Mouse (Mus musculus) macrophage (primary cell): Measurements from ENCODE around the gene Ehbp1. TPM values are rescaled to one million over a fixed set of nuclear protein-coding genes. Genes with fewer than 3 reads are reported as not detected.

Experiments
- H3K27ac ChIP-seq: fragments of 350-480 bp; formaldehyde crosslinking; 2 replicates; pipeline ENCODE4 v1.9.0; 2021
- H3K36me3 ChIP-seq: fragments of 350-480 bp; formaldehyde crosslinking; 2 replicates; pipeline ENCODE4 v1.9.0; 2021; ENCODE audit errors: inconsistent target
- H3K4me3 ChIP-seq: fragments of 350-480 bp; formaldehyde crosslinking; 2 replicates; pipeline ENCODE4 v1.9.0; 2021; ENCODE audit errors: inconsistent target
- H3K79me2 ChIP-seq: fragments of 350-480 bp; formaldehyde crosslinking; 2 replicates; pipeline ENCODE4 v1.9.0; 2021; ENCODE audit errors: inconsistent target
- WGBS: methylation state at CpG from one replicate; pipeline ENCODE4 v1.1.7; 2026; ENCODE audit warnings: inconsistent platforms; ENCODE audit not compliant: missing documents; 5-methylcytosine and 5-hydroxymethylcytosine counted together
- polyA plus RNA-seq: library from polyadenylated mRNA; stranded (reverse); fragments of 250-400 nt; gene quantifications from 3 replicates; pipeline ENCODE4 v1.2.4, GENCODE M21; 2018; ENCODE audit warnings: inconsistent platforms
- total RNA-seq, 78 experiments: library from RNA; depleted of rRNA; stranded (reverse); fragments of 250-400 nt; gene quantifications; 1 replicate in 9 of 78; 2 replicates in 24 of 78; 3 replicates in 43 of 78; 4 replicates in 2 of 78; pipeline ENCODE4 v1.2.4; 2018; ENCODE audit warnings: inconsistent platforms in 56 of 78

Gene Ehbp1
- total RNA-seq (2018; cell fraction: chromatin; rRNA removed) = 10 to 100 TPM in 25 of 26 experiments, 1 to 10 TPM in 1; 7.7 to 66.6 (median 30.1) TPM
- total RNA-seq (2018; cell fraction: cytosol; rRNA removed) = 1 to 10 TPM; 1.3 to 6.2 (median 3.1) TPM
- total RNA-seq (2018; cell fraction: nucleus; rRNA removed) = 10 to 100 TPM in 19 of 26 experiments, 1 to 10 TPM in 7; 4.4 to 42.9 (median 13.5) TPM
- 1.9 to 2.8 TPM (median 2.2 TPM) in 3 replicates for polyA plus RNA-seq

- 77% methylated on average over 2 of the region's 2 CpGs for WGBS
- no peaks in the 10 kb centered on the region for H3K79me2 ChIP-seq
- no peaks in the 10 kb centered on the region for H3K36me3 ChIP-seq
- no peak within 1 kb of the TSS for H3K27ac ChIP-seq
- no peak within 1 kb of the TSS for H3K4me3 ChIP-seq
These were observed at the start of gene Ehbp1 for GRCm38 (mm10) chr11:22342242-22343207. Gene Ehbp1, minus strand, starts transcription at chr11:22342292.

GRCm38 (mm10) chr11:22387472-22388098 is 45.5 kb upstream of the Ehbp1 start:
- Histone ChIP-seq H3K79me2 (no peaks in the 10 kb centered on the region), H3K27ac (no peak overlapping the region), H3K36me3 (no peaks in the 10 kb centered on the region), H3K4me3 (no peak overlapping the region)
- 85% methylated on average over 6 of the region's 6 CpGs for WGBS

GRCm38 (mm10) chr11:22383532-22383931 is 41.4 kb upstream of the Ehbp1 start:
- Histone ChIP-seq H3K79me2 (no peaks in the 10 kb centered on the region), H3K27ac (no peak overlapping the region), H3K4me3 (no peak overlapping the region), H3K36me3 (no peaks in the 10 kb centered on the region)
- 100% methylated on average over 1 of the region's 1 CpGs for WGBS

GRCm38 (mm10) chr11:22374811-22375210 is 32.7 kb upstream of the Ehbp1 start:
- Histone ChIP-seq H3K79me2 (no peaks in the 10 kb centered on the region), H3K27ac (no peak overlapping the region), H3K4me3 (no peak overlapping the region), H3K36me3 (no peaks in the 10 kb centered on the region)
- WGBS = 95% methylated on average over 2 of the region's 2 CpGs

- Histone ChIP-seq H3K36me3 (no peaks in the 10 kb centered on the region), H3K79me2 (no peaks in the 10 kb centered on the region), H3K27ac (no peak overlapping the region), H3K4me3 (no peak overlapping the region)
- 95% methylated on average over 3 of the region's 3 CpGs for WGBS
These were observed 31.2 kb upstream of the Ehbp1 start for GRCm38 (mm10) chr11:22373290-22373674.

GRCm38 (mm10) chr11:22372609-22373289 is 30.7 kb upstream of the Ehbp1 start:
- Histone ChIP-seq H3K36me3 (no peaks in the 10 kb centered on the region), H3K4me3 (no peak overlapping the region), H3K27ac (no peak overlapping the region), H3K79me2 (no peaks in the 10 kb centered on the region)
- WGBS = 93% methylated on average over 1 of the region's 1 CpGs

GRCm38 (mm10) chr11:22369841-22370240 is 27.7 kb upstream of the Ehbp1 start:
- Histone ChIP-seq H3K4me3 (no peak overlapping the region), H3K27ac (no peak overlapping the region), H3K36me3 (no peaks in the 10 kb centered on the region), H3K79me2 (no peaks in the 10 kb centered on the region)
- 55% methylated on average over 2 of the region's 2 CpGs for WGBS

- WGBS = 94% methylated on average over 3 of the region's 3 CpGs
- Histone ChIP-seq H3K4me3 (no peak overlapping the region), H3K36me3 (no peaks in the 10 kb centered on the region), H3K79me2 (no peaks in the 10 kb centered on the region), H3K27ac (no peak overlapping the region)
These were observed 26.5 kb upstream of the Ehbp1 start for GRCm38 (mm10) chr11:22368621-22369020.

- Histone ChIP-seq H3K36me3 (no peaks in the 10 kb centered on the region), H3K4me3 (no peak overlapping the region), H3K27ac (no peak overlapping the region), H3K79me2 (no peaks in the 10 kb centered on the region)
- WGBS = 85% methylated on average over 2 of the region's 2 CpGs
These were observed 24.4 kb upstream of the Ehbp1 start for GRCm38 (mm10) chr11:22366486-22366885.

GRCm38 (mm10) chr11:22353962-22354621 is 12.0 kb upstream of the Ehbp1 start:
- H3K36me3 ChIP-seq = no peaks in the 10 kb centered on the region
- 93% methylated on average over 6 of the region's 6 CpGs for WGBS
- H3K27ac ChIP-seq = no peak overlapping the region
- no peaks in the 10 kb centered on the region for H3K79me2 ChIP-seq
- H3K4me3 ChIP-seq = no peak overlapping the region

GRCm38 (mm10) chr11:22349945-22350344 is 7.9 kb upstream of the Ehbp1 start:
- 53% methylated on average over 2 of the region's 2 CpGs for WGBS
- no peaks in the 10 kb centered on the region for H3K79me2 ChIP-seq
- H3K36me3 ChIP-seq = no peaks in the 10 kb centered on the region
- no peak overlapping the region for H3K4me3 ChIP-seq
- H3K27ac ChIP-seq = no peak overlapping the region

GRCm38 (mm10) chr11:22348536-22348910 is 6.4 kb upstream of the Ehbp1 start:
- 67% methylated on average over 1 of the region's 1 CpGs for WGBS

GRCm38 (mm10) chr11:22347651-22348535 is 5.8 kb upstream of the Ehbp1 start:
- no peak overlapping the region for H3K4me3 ChIP-seq
- WGBS = 87% methylated on average over 12 of the region's 13 CpGs

More at GRCm38 (mm10) chr11:22348536-22348910, 6.4 kb upstream of the Ehbp1 start:
- H3K4me3 ChIP-seq = no peak overlapping the region
- no peak overlapping the region for H3K27ac ChIP-seq
- no peaks in the 10 kb centered on the region for H3K36me3 ChIP-seq
- H3K79me2 ChIP-seq = no peaks in the 10 kb centered on the region

More at GRCm38 (mm10) chr11:22347651-22348535, 5.8 kb upstream of the Ehbp1 start:
- no peaks in the 10 kb centered on the region for H3K79me2 ChIP-seq
- no peaks in the 10 kb centered on the region for H3K36me3 ChIP-seq
- no peak overlapping the region for H3K27ac ChIP-seq
